Mouse (Mus musculus) MEL (cell line): ENCODE measurements at regions not wholly inside any gene's neighbourhood (a gene's known extent, or its start where the extent isn't known, plus 50 kb on each side); places are given as distances from the start of the nearest gene placed in this dataset.

Experiments used
- DNase-seq: peaks from one replicate; pipeline ENCODE4 v3.0.0; 2011; ENCODE audit warnings: low read depth, low spot score
- H3K27ac ChIP-seq: 2 replicates; pipeline ENCODE4 v1.5.1; 2012; ENCODE audit warnings: low read depth, mild to moderate bottlenecking, control low read depth, low read length, moderate library complexity; ENCODE audit not compliant: control insufficient read depth
- H3K27me3 ChIP-seq, 2 experiments: fragments of 150-350 bp in 1 of 2; sonication (generic) in 1 of 2; 2 replicates each; pipeline ENCODE4 v1.6.1; 2012; ENCODE audit warnings: low read length in 2 of 2, mild to moderate bottlenecking in 2 of 2, improper control_type of control experiment in 1 of 2, moderate library complexity in 1 of 2; ENCODE audit not compliant: insufficient read depth in 2 of 2, control insufficient read depth in 1 of 2
- H3K36me3 ChIP-seq, 2 experiments: 2 replicates each; pipeline ENCODE4 v1.6.1; 2012 to 2014; ENCODE audit warnings: low read length in 2 of 2, improper control_type of control experiment in 1 of 2, inconsistent platforms in 1 of 2, mild to moderate bottlenecking in 1 of 2; ENCODE audit not compliant: insufficient read depth in 2 of 2, control insufficient read depth in 1 of 2
- H3K4me1 ChIP-seq, 2 experiments: fragments of 150-350 bp in 1 of 2; sonication (generic) in 1 of 2; 2 replicates each; pipeline ENCODE4 v1.6.1; 2012; ENCODE audit warnings: low read length in 2 of 2, improper control_type of control experiment in 1 of 2, mild to moderate bottlenecking in 1 of 2; ENCODE audit not compliant: insufficient read depth in 2 of 2, control insufficient read depth in 1 of 2
- H3K4me3 ChIP-seq, 2 experiments: fragments of 150-350 bp in 1 of 2; sonication (generic) in 1 of 2; 2 replicates each; pipeline ENCODE4 v1.5.1; 2012; ENCODE audit warnings: low read depth in 2 of 2, low read length in 2 of 2, mild to moderate bottlenecking in 2 of 2, moderate library complexity in 2 of 2, control low read depth in 1 of 2, improper control_type of control experiment in 1 of 2; ENCODE audit not compliant: control insufficient read depth in 1 of 2, insufficient read depth in 1 of 2
- H3K79me2 ChIP-seq: 2 replicates; pipeline ENCODE4 v1.6.1; 2012; ENCODE audit warnings: mild to moderate bottlenecking, low read length, moderate library complexity; ENCODE audit not compliant: control insufficient read depth, poor library complexity, insufficient read depth
- H3K9ac ChIP-seq: 2 replicates; pipeline ENCODE4 v1.6.1; 2012; ENCODE audit warnings: low read depth, mild to moderate bottlenecking, control low read depth, low read length, moderate library complexity; ENCODE audit not compliant: control insufficient read depth, poor library complexity, severe bottlenecking
- H3K9me3 ChIP-seq: fragments of 150-350 bp; sonication (generic); replicated peaks from 2 replicates; pipeline ENCODE4 v1.6.1; 2012; ENCODE audit warnings: mild to moderate bottlenecking, low read length, improper control_type of control experiment, moderate library complexity; ENCODE audit not compliant: insufficient read depth
- BHLHE40 ChIP-seq: IDR thresholded peaks from 2 replicates; pipeline ENCODE4 v1.6.1; 2012; ENCODE audit warnings: low read depth, mild to moderate bottlenecking, inconsistent platforms, low read length, improper control_type of control experiment, borderline replicate concordance
- CHD1 ChIP-seq: IDR thresholded peaks from 2 replicates; pipeline ENCODE4 v1.6.1; 2012; ENCODE audit warnings: low read depth, mild to moderate bottlenecking, inconsistent platforms, low read length, improper control_type of control experiment
- EP300 ChIP-seq, 2 experiments: IDR thresholded peaks; 2 replicates each; pipeline ENCODE4 v1.6.1; 2011; ENCODE audit warnings: improper control_type of control experiment in 2 of 2, low read length in 2 of 2, low read depth in 1 of 2, mild to moderate bottlenecking in 1 of 2
- GATA1 ChIP-seq: IDR thresholded peaks from 2 replicates; pipeline ENCODE4 v1.6.1; 2011; ENCODE audit warnings: low read depth, low read length, improper control_type of control experiment
- KAT2A ChIP-seq: conservative IDR thresholded peaks from 2 replicates; pipeline ENCODE4 v1.6.1; 2012; ENCODE audit warnings: low read depth, low read length, improper control_type of control experiment, inconsistent platforms
- MAFK ChIP-seq: IDR thresholded peaks from 2 replicates; pipeline ENCODE4 v1.6.1; 2011; ENCODE audit warnings: low read depth, mild to moderate bottlenecking, low read length, improper control_type of control experiment, borderline replicate concordance
- MAX ChIP-seq: IDR thresholded peaks from 2 replicates; pipeline ENCODE4 v1.6.1; 2011; ENCODE audit warnings: low read length, improper control_type of control experiment
- MAZ ChIP-seq: IDR thresholded peaks from 2 replicates; pipeline ENCODE4 v1.6.1; 2012; ENCODE audit warnings: low read depth, mild to moderate bottlenecking, inconsistent platforms, low read length, improper control_type of control experiment
- NELFE ChIP-seq: IDR thresholded peaks from 2 replicates; pipeline ENCODE4 v1.6.1; 2011; ENCODE audit warnings: low read depth, low read length, improper control_type of control experiment
- NRF1 ChIP-seq: IDR thresholded peaks from 2 replicates; pipeline ENCODE4 v1.6.1; 2014; ENCODE audit warnings: low read depth, mild to moderate bottlenecking, inconsistent platforms, low read length, improper control_type of control experiment, moderate library complexity; ENCODE audit not compliant: poor library complexity, insufficient read depth, severe bottlenecking
- POLR2AphosphoS2 ChIP-seq: IDR thresholded peaks from 2 replicates; pipeline ENCODE4 v1.6.1; 2011; ENCODE audit warnings: low read length, improper control_type of control experiment
- SIN3A ChIP-seq: IDR thresholded peaks from 2 replicates; pipeline ENCODE4 v1.6.1; 2012; ENCODE audit warnings: low read length, improper control_type of control experiment, inconsistent platforms
- TCF12 ChIP-seq: IDR thresholded peaks from 2 replicates; pipeline ENCODE4 v1.6.1; 2014; ENCODE audit warnings: low read depth, mild to moderate bottlenecking, inconsistent platforms, low read length, improper control_type of control experiment, moderate library complexity
- UBTF ChIP-seq: IDR thresholded peaks from 2 replicates; pipeline ENCODE4 v1.6.1; 2012; ENCODE audit warnings: low read depth, mild to moderate bottlenecking, inconsistent platforms, low read length, improper control_type of control experiment, moderate library complexity, borderline replicate concordance; ENCODE audit not compliant: insufficient read depth
- USF2 ChIP-seq, 2 experiments: IDR thresholded peaks; 2 replicates each; pipeline ENCODE4 v1.6.1; 2011 to 2012; ENCODE audit warnings: improper control_type of control experiment in 2 of 2, low read length in 2 of 2, borderline replicate concordance in 1 of 2, inconsistent platforms in 1 of 2, low read depth in 1 of 2, mild to moderate bottlenecking in 1 of 2; ENCODE audit not compliant: insufficient read depth in 1 of 2
- ZKSCAN1 ChIP-seq: IDR thresholded peaks from 2 replicates; pipeline ENCODE4 v1.6.1; 2012; ENCODE audit warnings: low read depth, mild to moderate bottlenecking, inconsistent platforms, low read length, improper control_type of control experiment, moderate library complexity
- ZNF384 ChIP-seq: IDR thresholded peaks from 2 replicates; pipeline ENCODE4 v1.6.1; 2012; ENCODE audit warnings: low read depth, mild to moderate bottlenecking, inconsistent platforms, low read length, improper control_type of control experiment

DNA sequence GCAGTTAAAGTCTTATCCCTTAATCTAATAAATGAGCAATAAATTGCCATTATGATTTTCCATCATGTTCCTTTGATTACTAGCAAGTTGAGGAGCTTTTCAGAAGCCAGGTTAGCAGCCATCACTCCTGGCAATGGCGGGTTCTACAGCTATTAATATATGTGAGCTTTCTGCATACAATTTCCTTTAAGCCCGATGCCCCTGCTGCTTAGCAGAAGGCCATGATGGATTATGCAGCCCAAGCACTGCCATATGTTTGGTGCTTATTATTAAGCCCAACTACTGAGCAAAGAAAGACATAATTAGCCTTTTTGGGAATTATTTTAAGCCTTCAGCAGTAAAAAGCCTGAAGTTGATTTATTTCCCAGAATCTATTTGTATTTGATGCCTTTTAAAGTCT lies 82.3 kb upstream of the Tyw5 start:
- H3K27ac ChIP-seq: no peak overlapping the region
- no peak overlapping the region for H3K4me3 ChIP-seq
- no peaks in the 10 kb centered on the region for H3K36me3 ChIP-seq
- H3K27me3 ChIP-seq: peaks cover 0 to 6% of the 10 kb centered on the region in 2 experiments; a peak in 2 of 4 replicates
- no peaks in the 10 kb centered on the region for H3K9me3 ChIP-seq
- TF ChIP-seq EP300 (IDR thresholded peaks at IDR 0.05; ENCODE audit: low read depth in 1 of 2, low read length in 2 of 2) (no peak), KAT2A (no peak), POLR2AphosphoS2 (no peak), NRF1 (no peak), BHLHE40 (no peak), SIN3A (no peak), ZKSCAN1 (no peak), MAFK (no peak), NELFE (no peak), GATA1 (no peak), ZNF384 (no peak), MAX (no peak), MAZ (no peak), USF2 (IDR thresholded peaks at IDR 0.05; ENCODE audit: borderline replicate concordance in 1 of 2, insufficient read depth in 1 of 2, low read depth in 1 of 2, low read length in 2 of 2) (no peak)
- no peak overlapping the region for H3K9ac ChIP-seq
- DNase-seq: no peak
- H3K79me2 ChIP-seq: no peaks in the 10 kb centered on the region
- no peaks in the 10 kb centered on the region for H3K4me1 ChIP-seq

DNA sequence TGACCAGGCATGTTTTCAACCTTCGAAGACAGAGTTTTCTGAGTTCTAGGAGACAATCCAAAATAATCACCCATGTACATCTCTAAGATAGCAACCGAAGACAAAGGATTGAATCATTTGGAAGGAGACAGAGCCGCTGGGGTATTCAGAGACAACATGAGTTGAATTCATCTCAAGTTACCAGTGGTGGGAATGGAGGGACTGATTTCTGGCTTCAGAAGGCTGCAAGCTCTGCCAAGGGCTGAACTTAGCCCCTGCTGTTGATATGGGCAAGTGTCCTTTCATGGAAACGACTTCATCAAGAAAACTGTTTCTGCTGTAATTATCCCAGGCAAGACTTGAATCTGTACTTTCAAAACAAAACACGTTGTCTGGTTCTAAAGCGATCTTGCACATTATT lies 82.7 kb upstream of the Tyw5 start:
- Histone ChIP-seq H3K36me3 (no peaks in the 10 kb centered on the region), H3K9ac (no peak overlapping the region), H3K9me3 (no peaks in the 10 kb centered on the region), H3K79me2 (no peaks in the 10 kb centered on the region), H3K27me3 (peaks cover 0 to 6% of the 10 kb centered on the region in 2 experiments; a peak in 2 of 4 replicates), H3K27ac (no peak overlapping the region), H3K4me3 (no peak overlapping the region), H3K4me1 (no peaks in the 10 kb centered on the region)
- TF ChIP-seq UBTF (no peak), ZKSCAN1 (no peak), TCF12 (no peak), CHD1 (no peak), ZNF384 (no peak), NRF1 (no peak)
- DNase-seq: no peak
